Mouse (Mus musculus) left cerebral cortex, postnatal 10 days (tissue): ENCODE results near the gene Gm13275. TPM values are rescaled to one million over a fixed set of nuclear protein-coding genes. Genes with fewer than 3 reads are reported as not detected.
"Not testable (repeated sequence)": the region's sequence is repeated elsewhere in the genome, so short reads cannot be mapped to it uniquely, and the experiment has no call there.

Experiments used
- DNase-seq, 2 experiments: peaks; one replicate each; pipeline ENCODE4 v3.0.0; 2021 to 2022; ENCODE audit warnings: low spot score in 2 of 2, mixed read lengths in 1 of 2; ENCODE audit errors: extremely low spot score in 1 of 2
- intact Hi-C: fragments of 180-260 bp; cut with DNase I; formaldehyde crosslinking; loops from one replicate; pipeline ENCODE4 v1.15.1; 2025
- total RNA-seq, 2 experiments: library from RNA; stranded (reverse); gene quantifications; 2 replicates each; pipeline ENCODE4 v1.2.3; 2021

Gm13275 gene
- total RNA-seq, 2 experiments from 2014 or later, result not detected

DNA sequence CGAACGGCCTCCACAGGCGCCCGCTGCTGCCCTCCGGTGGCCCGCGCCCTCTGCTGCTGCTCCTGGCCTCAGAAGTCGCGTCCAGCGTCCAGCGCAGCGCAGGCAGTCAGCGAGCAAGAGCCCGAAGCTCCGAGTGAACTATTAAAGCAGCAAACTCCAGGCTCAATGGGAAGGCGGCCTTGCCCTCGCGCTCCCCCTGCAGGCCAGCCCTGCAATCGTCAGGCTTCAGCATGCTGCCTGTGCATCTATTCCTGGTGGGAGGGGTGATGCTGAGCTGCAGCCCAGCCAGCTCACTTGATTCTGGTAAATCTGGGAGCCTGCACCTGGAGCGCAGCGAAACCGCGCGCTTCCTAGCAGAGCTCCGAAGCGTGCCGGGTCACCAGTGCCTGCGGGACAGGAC lies 5.9 kb upstream of the Gm13275 start, which contains the start of gene Gm13277:
TSS of gene Gm13277 (plus strand) at position 231 of the 400 bp plus-strand sequence.
- intact Hi-C loops, result not testable (repeated sequence)
- peak; percentile 57 to 63 for DNase-seq

DNA sequence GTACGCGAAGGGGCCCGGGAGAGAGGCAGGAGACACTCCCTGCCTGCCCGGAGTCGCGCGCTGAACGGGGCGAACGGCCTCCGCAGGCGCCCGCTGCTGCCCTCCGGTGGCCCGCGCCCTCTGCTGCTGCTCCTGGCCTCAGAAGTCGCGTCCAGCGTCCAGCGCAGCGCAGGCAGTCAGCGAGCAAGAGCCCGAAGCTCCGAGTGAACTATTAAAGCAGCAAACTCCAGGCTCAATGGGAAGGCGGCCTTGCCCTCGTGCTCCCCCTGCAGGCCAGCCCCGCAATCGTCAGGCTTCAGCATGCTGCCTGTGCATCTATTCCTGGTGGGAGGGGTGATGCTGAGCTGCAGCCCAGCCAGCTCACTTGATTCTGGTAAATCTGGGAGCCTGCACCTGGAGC lies 3.0 kb upstream of the Gm13275 start, which contains the start of gene Gm13278:
TSS of gene Gm13278 (plus strand) at position 301 of the 400 bp plus-strand sequence.
- DNase-seq, intact Hi-C loops: not testable (repeated sequence)

DNA sequence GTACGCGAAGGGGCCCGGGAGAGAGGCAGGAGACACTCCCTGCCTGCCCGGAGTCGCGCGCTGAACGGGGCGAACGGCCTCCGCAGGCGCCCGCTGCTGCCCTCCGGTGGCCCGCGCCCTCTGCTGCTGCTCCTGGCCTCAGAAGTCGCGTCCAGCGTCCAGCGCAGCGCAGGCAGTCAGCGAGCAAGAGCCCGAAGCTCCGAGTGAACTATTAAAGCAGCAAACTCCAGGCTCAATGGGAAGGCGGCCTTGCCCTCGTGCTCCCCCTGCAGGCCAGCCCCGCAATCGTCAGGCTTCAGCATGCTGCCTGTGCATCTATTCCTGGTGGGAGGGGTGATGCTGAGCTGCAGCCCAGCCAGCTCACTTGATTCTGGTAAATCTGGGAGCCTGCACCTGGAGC lies 2.8 kb downstream of the Gm13275 start, which contains the start of gene Gm13279:
TSS of gene Gm13279 (plus strand) at position 301 of the 400 bp plus-strand sequence.
- DNase-seq, intact Hi-C loops: not testable (repeated sequence)

DNA sequence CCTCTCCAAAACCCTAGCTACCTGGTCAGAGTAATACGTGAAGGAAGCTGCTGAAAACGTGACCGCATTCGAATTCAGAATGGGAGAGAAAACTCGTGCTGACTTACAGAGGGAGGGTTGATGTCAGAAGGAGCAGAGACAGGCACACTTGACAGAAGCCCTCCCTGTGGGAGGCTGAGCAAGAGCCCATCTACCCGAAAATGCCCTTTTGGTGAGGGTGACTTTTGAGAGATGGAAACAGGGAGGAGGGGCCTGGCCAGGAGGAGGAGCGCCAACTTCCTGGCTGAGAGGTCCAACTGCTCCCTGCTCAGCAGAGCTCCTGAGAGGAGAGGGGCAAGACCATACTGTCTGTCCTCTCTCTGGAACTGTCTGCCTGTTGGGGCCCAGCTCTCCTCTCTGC lies 5.1 kb downstream of the Gm13275 start, which contains the start of gene Gm13285:
TSS of gene Gm13285 (plus strand) at position 301 of the 400 bp plus-strand sequence.
- intact Hi-C loops, DNase-seq: not testable (repeated sequence)

DNA sequence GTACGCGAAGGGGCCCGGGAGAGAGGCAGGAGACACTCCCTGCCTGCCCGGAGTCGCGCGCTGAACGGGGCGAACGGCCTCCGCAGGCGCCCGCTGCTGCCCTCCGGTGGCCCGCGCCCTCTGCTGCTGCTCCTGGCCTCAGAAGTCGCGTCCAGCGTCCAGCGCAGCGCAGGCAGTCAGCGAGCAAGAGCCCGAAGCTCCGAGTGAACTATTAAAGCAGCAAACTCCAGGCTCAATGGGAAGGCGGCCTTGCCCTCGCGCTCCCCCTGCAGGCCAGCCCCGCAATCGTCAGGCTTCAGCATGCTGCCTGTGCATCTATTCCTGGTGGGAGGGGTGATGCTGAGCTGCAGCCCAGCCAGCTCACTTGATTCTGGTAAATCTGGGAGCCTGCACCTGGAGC lies 8.7 kb downstream of the Gm13275 start, which contains the start of gene Gm13287:
TSS of gene Gm13287 (plus strand) at position 301 of the 400 bp plus-strand sequence.
- DNase-seq, intact Hi-C loops: not testable (repeated sequence)

DNA sequence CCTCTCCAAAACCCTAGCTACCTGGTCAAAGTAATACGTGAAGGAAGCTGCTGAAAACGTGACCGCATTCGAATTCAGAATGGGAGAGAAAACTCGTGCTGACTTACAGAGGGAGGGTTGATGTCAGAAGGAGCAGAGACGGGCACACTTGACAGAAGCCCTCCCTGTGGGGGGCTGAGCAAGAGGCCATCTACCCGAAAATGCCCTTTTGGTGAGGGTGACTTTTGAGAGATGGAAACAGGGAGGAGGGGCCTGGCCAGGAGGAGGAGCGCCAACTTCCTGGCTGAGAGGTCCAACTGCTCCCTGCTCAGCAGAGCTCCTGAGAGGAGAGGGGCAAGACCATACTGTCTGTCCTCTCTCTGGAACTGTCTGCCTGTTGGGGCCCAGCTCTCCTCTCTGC lies 10.9 kb downstream of the Gm13275 start, which contains the start of gene Gm13288:
TSS of gene Gm13288 (plus strand) at position 301 of the 400 bp plus-strand sequence.
- DNase-seq, intact Hi-C loops: not testable (repeated sequence)

DNA sequence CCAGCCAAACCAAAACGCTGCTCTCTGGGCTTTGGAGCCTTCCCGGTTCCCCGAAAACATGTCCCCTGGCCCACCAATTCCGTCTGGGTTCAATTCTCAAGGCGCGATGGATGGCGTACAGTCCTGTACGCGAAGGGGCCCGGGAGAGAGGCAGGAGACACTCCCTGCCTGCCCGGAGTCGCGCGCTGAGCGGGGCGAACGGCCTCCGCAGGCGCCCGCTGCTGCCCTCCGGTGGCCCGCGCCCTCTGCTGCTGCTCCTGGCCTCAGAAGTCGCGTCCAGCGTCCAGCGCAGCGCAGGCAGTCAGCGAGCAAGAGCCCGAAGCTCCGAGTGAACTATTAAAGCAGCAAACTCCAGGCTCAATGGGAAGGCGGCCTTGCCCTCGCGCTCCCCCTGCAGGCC lies 11.5 kb downstream of the Gm13275 start:
- peak in 1 of 2 experiments; percentile 30 for DNase-seq
- intact Hi-C loops, result not testable (repeated sequence)

DNA sequence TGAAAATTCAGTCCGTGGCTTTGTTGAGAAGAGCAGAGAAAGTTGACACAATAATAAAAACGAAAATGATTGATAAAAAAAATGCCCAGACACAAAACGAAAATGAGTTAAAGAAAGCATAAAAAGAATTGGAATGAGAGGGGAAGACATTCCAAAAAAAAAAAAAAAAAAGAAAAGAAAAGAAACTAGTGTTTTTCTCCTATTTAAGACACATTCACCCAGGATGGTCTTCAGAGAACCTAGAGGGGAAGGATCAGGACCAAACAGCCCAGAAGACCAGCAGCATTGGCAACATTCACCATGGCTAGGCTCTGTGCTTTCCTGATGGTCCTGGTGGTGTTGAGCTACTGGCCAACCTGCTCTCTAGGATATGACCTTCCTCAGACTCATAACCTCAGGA lies 21.6 kb downstream of the Gm13275 start, which contains the start of gene Ifna7:
TSS of gene Ifna7 (plus strand) at position 301 of the 400 bp plus-strand sequence.
- no peak for DNase-seq
- intact Hi-C loops, result no loop called here

DNA sequence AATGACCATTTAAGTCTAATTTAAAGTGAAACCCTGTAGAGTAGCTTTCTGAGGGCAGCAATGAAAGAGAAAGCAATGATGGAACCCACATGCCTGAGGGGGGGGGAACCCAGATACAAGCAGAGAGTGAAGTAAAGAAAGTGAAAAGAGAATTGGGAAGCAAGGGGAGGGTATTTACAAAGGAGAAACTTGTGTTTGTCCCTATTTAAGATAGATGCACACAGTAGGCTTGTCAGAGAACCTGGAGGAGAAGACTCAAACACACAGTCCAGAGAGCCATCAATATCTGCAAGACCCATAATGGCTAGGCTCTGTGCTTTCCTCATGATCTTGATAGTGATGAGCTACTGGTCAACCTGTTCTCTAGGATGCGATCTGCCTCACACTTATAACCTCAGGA lies 25.4 kb downstream of the Gm13275 start, which contains the start of gene Ifna11:
TSS of gene Ifna11 (plus strand) at position 301 of the 400 bp plus-strand sequence.
- intact Hi-C loops, result loop anchor here (10.0 kb wide), 1 partner anchor 135 kb away; the partner anchor contains the start of gene Ifna2
- no peak for DNase-seq

DNA sequence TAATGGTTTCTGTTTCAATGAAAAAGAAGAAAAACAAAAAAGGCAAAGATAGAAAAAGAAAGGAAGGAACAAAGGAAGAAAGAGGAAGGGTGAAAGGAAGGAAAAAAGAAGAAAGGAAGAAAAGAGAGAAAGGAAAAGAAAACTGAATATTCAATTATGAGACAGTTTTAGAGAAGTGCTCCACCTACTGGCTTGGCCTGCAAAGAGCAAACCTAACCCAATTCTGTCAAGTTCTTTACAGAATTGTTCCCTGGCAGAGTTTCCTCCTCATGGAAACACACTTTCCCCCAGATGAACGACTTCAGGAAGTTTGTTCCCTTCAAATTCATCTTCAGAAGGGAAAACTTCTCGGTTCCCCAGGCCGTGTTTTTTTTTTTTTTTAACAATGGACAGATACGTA lies 28.7 kb downstream of the Gm13275 start:
- intact Hi-C loops, result loop anchor here (10.0 kb wide), 1 partner anchor 138 kb away; the partner anchor contains the start of gene Ifna2
- peak in 1 of 2 experiments; percentile 17 for DNase-seq

DNA sequence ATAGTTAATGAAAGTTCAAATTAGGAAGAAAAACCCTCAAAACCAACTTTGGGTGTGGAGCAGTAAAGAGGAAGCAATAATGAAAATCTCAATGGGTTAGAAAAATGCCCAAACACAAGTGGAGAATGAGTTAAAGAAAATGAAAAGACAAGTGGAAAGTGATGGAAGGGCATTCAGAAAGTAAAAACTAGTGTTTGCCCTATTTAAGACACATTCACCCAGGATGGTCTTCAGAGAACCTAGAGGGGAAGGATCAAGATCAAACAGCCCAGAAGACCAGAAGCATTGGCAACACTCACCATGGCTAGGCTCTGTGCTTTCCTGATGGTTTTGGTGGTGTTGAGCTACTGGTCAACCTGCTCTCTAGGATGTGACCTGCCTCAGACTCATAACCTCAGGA lies 32.8 kb downstream of the Gm13275 start, which contains the start of gene Ifna6:
TSS of gene Ifna6 (plus strand) at position 301 of the 400 bp plus-strand sequence.
- not testable (repeated sequence) for DNase-seq
- intact Hi-C loops, result loop anchor here (10.0 kb wide), 1 partner anchor 142 kb away; the partner anchor contains the start of gene Ifna2

DNA sequence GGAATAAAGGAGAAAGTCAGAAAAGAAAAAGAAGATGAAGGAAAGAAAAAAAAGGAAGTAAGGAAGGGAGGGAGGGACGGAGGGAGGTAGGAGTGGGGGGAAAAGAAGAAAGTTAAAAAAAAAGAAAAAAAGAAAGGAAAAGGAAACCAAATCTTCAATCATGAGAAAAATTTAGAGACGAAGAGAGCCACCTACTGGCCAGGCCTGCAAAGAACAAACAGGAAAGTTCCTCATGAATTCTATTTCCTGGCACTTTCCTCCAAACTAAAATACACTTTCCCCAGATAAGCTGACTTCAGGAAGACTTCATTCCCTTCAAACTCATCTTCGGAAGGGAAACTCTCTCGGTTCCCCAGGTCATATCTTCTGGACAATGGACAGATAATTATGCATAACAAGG lies 36.2 kb downstream of the Gm13275 start:
- peak; percentile 11 to 26 for DNase-seq
- intact Hi-C loops, result no loop called here

DNA sequence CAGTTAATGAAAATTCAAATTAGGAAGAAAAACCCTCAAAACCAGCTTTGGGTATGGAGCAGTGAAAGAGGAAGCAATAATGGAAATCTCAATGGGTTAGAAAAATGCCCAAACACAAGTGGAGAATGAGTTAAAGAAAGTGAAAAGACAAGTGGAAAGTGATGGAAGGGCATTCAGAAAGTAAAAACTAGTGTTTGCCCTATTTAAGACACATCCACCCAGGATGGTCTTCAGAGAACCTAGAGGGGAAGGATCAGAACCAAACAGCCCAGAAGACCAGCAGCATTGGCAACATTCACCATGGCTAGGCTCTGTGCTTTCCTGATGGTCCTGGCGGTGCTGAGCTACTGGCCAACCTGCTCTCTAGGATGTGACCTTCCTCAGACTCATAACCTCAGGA lies 40.9 kb downstream of the Gm13275 start, which contains the start of gene Ifna5:
TSS of gene Ifna5 (plus strand) at position 301 of the 400 bp plus-strand sequence.
- intact Hi-C loops, DNase-seq: not testable (repeated sequence)

DNA sequence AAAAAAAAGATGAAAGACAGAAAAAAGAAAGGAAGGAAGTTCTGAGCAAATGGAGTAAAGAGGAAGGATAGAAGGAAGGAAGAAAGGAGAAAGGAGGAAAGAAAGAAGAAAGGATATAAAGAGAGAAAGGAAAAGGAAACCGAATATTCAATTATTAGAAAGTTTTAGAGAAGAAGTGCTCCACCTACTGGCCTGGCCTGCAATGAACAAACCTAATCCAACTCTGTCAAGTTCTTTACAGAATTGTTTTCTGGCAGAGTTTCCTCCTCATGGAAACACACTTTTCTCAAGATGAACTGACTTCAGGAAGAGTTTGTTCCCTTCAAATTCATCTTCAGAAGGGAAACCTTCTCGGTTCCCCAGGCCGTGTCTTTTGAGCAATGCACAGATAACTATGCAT lies 44.5 kb downstream of the Gm13275 start:
- DNase-seq, result no peak
- intact Hi-C loops, result no loop called here

DNA sequence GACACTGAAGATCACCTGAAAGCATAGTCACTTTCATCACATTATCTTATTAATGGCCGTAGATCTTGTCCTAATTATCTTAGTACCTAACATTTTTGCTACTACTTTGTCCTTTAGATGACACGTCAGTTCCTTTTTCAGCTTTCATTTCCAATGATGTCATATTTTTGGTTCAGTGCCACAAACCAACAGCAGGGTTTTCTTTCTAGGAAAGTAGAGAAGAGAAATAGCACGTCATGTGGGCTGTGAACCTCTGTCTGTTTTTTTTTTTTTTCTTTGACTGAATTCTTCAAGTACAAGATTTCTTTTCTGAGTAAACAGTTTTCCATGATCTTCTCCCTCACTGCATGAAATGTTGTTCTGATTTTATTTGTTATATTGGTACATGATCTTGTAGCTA lies 45.8 kb downstream of the Gm13275 start:
- intact Hi-C loops, result no loop called here

DNA sequence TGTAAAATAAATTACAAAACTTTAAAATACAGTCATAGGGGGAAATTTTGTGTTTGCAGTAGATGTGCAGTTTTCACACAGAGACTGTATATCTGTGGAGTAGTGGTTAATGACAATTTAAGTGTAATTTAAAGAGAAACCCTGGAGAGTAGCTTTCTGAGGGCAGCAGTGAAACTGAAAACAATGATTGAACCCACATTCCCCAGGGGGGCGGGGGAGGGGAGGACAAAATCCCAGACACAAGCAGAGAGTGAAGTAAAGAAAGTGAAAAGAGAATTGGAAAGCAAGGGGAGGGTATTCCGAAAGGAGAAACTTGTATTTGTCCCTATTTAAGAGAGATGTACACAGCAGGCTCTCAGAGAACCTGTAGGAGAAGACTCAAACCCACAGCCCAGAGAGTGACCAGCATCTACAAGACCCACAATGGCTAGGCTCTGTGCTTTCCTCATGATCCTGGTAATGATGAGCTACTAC lies 47.2 kb downstream of the Gm13275 start, which contains the start of gene Ifna4:
TSS of gene Ifna4 (plus strand) at position 424 of the 474 bp plus-strand sequence.
- intact Hi-C loops, result no loop called here
- DNase-seq, result no peak

More for the DNA sequence above, 45.8 kb downstream of the Gm13275 start:
- DNase-seq, result no peak
